Mouse (Mus musculus): Measurements from ENCODE around the gene Ascc2. TPM values are rescaled to one million over a fixed set of nuclear protein-coding genes. Genes with fewer than 3 reads are reported as not detected.
"Not testable (repeated sequence)": the region's sequence is repeated elsewhere in the genome, so short reads cannot be mapped to it uniquely, and the experiment has no call there.

Ascc2 gene
- total RNA-seq, 1 experiment from 2014 or later: 31.3 TPM

DNA sequence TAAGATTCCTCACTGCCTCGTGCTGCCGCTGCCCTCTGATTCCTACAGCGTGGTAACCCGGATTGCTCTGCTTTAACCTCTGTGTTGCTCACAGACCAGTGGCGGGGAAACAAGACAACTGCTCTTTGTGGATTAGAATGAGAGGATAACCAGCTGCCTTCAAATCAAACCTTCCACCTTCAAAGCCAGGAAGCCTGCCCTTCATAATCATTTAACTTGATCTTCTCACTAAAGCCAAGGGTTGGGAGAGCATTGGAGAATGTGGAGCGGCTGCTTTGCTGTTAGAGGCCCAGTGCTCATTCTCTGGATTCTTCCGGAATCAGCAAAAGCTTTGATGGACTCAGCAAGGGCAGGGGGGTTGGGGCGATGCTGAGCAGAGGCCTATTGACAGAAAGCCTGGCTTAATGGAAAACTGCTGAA, 7.7 kb upstream of the Ascc2 start:
- DNase-seq: no peak

DNA sequence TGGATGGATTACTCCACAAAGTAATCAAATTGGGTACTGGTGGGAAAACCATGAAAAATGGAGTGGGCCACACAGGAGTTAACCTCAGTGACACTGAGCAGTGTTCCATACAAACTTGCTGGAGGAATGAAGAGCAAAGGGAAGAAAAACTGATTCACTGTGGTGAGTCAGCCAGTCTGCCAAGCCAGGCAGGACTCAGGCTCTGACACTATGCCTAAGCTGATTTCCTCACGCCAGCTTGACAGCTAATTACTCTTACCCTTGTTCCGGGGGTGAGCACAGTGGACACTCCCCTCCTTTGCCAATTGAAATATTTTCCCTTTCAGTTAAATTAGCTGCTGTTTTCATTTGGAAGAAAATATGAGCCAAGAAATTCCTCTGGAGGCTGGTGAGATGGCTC, 4.1 kb upstream of the Ascc2 start:
- peak; percentile 62 for DNase-seq

DNA sequence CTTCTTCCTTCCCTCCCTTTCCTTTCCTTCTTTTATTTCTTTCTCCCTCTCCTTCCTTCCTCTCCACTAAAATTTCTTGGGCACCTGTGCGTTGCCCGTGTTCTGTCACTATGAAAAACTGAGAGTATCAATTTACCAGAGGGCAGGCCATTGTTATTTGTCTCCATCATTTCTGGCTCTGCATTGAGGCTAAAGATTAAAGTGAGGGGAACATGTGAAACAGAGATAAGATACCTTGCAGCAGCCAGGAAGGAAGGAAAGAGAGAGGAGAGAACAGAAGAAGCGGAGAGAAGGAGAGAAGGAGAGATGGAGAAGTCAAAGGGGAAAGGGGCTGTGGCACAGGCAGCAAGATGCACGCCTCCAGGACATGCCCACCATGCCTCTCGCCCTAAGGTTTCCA, 3.2 kb upstream of the Ascc2 start:
- DNase-seq: no peak

DNA sequence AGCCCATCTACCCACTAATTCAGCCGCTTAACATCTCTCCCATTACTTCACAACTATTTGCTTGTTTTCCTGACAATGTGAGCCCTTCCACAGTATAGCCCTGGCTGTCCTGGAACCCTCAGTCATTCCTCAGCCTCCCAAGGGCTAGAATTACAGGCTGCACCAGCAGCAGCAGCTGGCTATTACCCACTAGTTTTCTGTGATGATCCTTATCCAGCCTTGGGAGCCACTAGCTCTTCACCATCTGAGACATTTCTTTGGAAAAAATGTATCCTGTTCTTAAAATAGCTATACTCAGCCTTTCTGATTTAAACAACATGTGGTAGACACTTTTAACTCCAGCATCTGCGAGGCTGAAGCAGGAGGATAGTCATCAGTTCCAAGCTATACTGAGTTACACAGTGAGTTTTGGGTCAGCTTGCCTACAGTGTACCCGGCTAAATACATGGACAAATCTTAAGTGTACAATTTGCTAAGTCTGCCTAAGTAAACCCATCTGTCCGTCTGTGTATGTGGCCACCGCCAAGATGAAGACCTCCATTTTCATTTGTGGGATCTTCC, 685 bp upstream of the Ascc2 start:
- DNase-seq: no peak

DNA sequence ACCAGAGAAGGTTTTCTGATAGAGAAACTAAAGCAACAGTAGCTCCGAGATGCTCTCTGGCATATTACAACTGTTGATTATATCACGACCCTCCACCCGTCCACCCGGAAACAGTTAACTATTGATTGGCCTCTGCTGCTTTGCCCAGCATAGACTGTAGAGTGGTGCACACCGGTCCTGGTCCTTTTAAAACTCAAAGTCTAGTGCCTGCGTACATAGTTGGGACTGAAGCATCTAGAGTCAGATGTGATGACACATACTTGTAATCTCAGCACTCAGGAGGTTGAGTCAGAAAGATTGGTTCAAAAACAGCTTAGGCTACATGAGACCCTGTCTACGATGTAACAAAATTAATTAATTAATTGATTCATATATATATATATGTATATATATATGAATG, 714 bp downstream of the Ascc2 start:
- DNase-seq: no peak

DNA sequence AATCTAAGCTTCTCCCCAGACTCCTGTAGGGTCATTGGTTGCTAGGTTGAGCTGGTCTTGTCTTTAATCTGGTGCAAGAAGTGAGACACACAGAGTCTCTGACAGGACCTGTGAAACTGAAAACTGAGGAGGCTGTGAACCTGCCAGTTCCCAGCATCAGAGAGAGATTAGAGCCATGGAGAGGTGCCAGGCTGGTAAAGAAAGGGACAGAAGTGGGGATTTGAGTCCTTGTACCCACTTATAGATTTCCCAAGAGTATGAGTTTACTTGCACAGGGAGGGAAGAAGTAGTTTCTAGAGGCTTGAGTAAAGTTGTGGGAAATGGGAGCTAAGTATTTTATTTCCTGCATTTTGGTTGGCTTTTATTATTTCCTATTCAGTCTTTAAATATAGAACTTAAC, 3.6 kb downstream of the Ascc2 start:
- no peak for DNase-seq

DNA sequence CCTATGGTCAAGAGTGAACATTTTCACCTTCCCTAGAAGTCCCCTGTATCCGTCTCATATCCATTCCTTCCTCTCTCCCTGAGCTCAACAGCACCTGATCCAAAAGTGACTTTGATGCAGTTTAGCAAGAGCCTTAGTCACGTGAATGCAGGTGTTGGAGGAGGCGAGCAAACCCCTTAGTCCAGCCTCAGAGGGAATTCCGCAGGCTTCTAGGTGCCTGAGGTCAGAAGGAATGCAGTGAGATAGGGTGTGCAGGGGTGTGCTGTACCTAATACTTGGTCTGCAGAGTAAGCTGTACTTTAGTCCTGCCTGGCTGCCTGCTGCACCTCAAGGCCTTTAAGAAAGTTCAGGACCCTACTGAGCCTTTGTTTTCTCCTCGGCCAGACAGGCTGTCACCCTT, 6.2 kb downstream of the Ascc2 start:
- no peak for DNase-seq

DNA sequence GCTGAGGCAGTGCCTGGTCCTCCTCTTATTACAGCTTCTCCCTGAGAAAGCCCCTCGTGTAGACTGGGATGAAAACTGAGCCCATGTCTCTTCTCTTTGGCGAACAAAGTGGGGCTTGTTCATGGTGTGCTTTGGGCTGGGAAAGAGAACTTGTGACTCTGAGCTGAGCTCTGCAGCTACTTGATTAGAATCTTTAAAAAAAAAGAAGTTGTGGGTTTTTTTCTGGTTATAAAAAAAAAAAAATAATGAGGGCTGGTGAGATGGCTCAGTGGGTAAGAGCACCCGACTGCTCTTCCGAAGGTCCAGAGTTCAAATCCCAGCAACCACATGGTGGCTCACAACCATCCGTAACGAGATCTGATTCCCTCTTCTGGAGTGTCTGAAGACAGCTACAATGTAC, 7.6 kb downstream of the Ascc2 start:
- not testable (repeated sequence) for DNase-seq

DNA sequence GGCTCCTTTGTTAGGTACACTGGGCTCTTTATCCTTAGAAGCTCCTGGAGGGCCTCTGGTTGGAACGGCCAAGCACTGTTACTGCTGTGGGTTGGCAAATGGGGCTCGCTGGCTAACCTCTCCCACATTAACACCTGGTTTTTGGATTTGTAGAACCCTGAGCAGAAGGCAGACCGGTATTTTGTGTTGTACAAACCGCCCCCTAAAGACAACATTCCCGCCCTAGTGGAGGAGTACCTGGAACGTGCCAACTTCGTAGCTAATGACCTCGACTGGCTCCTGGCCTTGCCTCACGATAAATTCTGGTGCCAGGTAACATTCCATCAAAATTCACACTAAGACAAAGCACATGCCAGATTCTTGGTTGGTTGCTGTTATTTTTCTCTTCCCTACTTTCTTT, 8.9 kb downstream of the Ascc2 start:
- DNase-seq: no peak

DNA sequence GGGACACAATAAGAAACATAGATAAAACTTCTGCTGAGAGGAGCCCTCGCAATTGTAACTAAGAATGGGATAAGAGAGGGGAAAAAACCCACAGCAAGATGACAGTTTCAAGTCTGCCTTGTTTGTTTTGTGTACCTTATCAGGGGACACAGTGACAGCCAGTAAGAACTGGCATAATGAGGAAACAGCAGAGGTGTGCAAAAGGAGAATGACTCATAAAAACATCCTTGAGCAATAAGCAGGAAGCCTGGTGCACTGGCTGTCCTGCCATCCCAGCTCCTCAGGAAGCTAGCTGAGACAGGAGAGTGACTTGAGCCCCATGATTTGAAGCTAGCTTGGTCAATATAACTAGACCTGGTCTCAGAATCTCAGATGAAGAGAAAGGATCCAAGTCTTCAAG, 22.3 kb downstream of the Ascc2 start:
- DNase-seq: no peak

DNA sequence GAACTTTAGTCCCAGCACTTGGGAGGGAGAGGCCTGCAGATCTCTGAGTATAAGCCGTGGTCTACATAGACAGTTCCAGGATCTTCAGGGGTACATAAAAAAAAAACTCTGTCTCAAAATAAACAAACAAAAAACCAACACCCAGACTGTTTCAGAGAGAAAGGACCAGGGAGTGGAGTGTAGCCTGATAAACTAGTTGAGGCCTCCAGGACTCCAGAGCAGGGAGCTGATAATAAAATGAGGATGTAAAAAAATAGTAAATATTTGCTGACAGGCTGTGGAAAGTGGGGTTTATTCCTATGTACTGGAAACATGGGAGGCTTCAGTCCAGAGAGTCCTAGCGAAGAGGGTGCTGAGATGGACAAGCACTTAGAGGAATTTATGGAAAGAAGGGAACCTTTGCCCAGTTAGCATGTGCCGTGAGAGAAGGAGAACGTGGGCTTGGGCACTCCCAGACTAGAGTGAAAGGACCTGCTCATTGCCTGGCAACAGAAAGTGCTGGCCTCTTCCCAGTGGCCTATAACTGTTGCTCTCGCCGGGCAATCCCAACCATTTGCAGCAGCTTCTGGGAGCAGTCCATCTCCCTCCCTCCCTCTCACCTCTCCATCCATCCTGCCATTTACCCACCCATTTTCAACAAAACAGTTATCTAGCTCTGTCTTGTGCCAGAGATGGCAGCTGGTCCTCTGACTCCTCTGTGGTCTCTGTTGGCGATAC, 22.9 kb downstream of the Ascc2 start:
- no peak for DNase-seq

DNA sequence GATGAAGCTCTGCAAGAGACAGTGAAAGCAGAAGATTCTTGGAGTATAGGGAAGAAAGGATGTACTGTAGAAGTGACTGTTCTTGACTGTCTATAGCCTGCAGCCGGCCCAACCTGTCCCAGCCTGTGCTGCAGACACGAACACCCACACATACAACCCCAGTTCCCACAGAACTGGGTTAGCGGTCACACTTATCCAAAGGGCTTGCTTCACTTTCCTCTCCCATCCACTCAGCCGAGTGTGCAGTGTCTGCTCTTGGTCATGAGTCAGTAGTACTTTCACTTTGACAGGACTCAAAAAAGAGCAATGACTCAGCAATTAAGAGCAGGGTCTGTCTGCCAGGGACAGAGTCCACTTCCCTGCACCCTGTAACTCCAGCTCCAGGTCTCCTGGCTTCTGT, 23.8 kb downstream of the Ascc2 start:
- DNase-seq: peak; percentile 48

DNA sequence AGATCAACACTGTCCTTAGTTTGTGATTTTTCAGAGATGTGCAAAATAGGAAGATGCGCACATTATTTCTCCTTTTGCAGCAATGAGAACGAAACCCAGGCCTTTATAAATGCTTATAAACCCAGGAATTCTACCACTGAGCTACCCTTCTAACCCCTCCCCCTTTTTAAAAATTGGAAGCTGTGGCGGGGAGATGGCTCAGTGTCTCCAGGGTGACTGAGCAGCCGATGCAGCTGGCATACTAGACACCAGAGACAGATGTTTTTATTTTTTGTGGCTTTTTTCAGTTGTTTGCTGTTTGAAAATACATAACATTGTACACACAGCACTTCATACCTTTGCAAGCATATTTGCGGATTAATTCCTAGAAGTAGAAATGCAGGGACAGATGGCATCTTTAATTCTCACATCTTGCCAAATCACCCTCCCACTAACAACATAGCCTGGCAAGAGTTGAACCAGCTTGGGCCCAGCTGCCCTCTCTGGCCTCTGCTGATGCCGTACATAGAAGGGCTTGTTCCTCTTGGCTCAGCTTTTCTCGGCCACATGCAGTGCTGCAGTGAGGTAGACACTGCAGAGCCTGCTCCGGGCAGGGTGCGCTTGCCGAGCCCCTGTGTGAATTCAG, 24.4 kb downstream of the Ascc2 start:
- no peak for DNase-seq

DNA sequence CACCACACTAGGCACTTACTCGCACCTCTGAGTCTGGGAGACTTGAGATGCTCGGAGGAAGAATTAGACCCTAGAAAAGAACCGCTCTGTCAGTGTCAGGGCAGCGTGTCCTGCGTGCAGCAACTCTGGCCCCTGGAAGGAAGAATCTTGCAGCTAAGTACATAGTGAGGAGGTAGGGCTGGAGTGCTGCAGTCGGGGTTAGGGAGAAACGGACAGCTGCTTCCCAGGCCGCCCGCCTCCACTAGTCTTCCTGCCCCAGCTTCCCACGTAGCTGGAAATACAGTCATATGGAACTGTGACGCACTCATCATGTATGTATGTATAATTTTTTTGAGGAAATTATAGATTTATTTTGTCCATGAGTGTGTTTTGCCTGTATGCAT, 24.9 kb downstream of the Ascc2 start:
- DNase-seq: no peak

DNA sequence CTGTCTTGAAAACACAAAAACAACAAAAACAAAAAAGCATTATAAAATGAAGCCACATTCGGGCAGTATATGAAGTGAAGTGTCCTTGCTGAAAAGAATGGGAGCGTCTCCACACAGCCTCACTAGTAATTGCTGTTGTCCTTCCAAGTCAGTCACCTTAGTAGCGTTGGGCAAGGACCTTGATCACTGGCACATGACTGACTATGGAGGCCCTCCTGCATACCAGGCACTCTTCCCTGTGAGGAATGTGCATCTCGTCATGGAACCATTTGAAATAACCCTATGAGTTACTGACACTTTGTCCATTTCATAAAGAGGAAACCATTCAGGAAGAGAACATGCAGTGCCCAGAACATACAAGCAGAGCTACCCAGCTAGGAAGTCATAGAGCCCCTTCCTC, 34.2 kb downstream of the Ascc2 start:
- DNase-seq: no peak

DNA sequence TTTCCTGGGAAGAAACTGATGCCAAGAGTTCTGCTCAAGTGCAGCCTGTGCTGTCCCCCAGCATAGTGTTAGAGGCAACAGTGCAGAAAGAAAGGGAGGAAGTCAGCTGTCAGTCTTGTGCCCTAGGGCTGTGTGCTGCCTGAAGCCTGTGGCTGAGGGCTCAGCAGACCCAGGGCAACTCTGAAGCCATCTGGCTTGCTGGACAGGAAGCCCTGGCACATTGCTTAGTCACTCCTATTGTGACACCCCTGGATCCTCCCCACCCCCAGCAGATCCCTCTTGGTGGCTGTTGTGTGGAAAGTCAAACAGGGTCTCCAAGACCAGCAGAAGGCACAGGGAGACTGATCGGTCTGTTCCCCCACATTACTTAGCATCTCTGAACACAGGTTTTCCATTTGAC, 37.0 kb downstream of the Ascc2 start:
- DNase-seq: peak; percentile 46

DNA sequence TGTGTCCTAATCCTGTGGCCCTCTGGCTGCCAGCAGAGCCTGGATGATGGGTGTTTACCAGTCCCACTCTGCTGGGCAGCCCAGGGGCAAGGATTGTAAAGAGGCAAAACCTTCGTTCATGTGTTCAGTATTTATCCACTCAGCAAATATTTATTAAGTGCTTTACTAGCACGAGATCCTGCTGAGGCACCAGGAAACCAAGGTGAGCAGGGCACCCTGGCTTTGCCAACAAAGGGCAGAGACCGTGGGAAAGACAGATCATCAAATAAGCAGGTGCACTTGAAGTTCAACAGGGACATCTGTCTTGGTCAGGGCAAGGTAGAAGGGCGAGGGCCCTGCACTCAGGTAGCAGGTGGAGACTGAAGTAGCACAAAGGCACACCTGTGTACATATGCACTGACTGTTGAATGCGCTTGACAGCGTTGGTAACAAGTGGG, 37.6 kb downstream of the Ascc2 start:
- no peak for DNase-seq

DNA sequence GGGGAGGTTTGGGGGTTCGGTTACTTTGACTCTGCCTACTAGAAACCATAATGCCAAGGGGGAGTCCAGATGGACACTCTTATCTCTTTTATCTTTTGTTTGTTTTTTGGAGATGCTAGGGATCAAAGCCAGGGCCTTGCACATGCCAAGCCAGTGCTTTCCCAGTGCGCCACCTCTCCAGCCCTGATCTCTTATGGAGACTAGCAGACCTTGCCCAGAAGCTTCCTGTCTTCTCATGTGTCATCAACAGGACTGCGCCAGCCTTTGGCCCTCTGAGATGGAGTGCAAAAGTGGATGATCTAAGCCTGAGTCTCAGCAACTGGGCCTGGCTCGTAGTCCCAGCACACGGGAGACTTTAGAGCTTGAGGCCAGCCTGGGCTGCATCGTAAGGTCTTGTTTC, 38.1 kb downstream of the Ascc2 start:
- DNase-seq: no peak

DNA sequence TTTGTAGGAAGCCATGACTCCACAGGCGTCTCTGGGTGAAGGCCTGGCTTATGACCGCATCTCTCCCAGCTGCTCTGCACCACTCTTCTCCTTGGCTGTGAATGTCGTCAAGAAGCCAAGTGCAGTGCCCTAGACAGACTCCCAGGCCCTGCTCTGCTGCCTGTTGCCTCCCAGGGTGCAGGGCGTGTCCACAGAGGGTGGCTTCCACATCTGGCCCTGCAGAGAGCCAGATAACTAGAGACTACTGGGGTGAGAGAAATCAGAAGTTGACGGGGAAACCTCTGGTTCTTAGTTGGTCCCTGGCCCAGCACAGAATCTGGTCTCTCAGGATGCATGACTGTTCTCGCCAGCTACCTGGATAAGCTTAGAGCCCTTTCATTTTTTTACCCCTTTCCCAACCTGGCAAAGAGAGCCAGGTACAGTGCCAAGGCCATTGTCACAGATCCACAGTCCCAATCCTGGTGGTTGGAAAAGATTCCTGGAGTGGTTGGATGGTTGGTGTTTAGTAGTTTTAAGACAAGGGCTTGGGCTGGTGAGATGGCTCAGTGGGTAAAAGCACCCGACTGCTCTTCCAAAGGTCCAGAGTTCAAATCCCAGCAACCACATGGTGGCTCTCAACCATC, 39.8 kb downstream of the Ascc2 start:
- DNase-seq: no peak

DNA sequence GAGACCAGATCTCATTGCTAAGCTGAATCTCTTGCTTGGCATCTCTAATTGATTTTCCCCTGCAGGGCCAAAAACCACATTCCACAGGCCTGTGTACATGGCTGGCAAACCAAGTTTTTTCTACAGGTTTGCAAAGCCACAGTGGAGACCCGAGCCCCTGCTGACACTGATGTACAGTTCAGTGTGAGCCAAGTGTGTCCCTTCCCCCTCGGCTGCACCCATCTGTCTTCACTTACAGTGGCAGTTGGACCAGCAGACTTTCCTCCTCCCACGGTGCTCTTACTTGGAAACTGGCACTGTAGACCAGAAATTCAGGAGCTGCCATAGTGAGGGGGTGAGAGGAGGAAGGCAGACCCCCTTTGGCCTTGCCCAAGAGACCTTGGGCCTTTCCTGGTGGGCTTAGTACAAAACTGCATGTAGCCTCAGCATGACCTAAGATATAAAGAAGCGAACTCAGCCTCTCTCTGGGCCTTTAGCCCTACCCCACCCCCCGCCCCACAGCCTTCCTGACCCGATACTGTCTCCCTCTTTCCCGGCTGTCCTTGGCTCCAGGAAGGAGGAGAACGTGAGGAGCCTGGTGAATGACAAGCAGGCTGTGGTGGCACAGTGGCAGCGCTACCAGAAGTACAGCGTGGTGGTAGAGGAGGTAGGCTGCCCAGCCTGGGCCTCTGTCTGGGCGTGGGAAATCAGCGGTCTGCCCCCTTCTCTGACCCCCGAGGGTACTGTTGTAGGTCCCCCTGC, 41.3 kb downstream of the Ascc2 start:
- no peak for DNase-seq

DNA sequence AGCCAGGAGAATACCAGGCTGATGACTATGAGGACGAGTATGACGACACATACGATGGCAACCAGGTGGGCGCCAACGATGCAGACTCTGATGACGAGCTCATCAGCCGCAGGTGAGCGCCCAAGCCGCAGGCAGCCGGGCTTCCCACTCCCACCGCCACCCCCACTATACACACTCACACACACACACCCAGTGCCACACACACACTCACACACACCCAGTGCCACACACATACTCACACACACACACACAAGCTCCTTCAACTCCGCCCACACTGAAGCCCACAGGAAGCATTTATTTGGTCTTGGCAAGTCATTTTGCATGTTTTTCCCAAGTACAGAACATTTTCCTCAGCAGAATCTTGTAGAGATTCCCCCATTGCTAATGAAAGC, 41.9 kb downstream of the Ascc2 start:
- DNase-seq: no peak

DNA sequence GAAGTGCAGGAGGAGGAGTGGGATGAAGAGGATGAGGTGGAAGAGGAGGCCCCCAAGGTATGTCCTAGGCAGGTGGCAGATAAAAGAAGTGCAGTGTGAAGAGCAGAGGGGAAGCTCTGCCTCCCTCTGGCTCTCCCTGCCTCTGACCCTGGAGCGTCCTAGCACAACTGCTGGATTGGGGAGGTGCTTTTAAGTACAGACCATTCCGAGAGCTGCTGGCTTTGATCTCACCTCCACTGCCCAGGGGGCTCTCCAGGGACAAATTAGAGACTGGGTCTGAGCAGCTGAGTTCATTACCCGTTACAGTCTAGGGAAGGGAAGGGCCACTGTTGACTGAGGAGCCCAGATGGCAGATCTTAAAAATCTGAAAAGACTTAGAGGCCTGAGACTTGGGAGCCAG, 42.6 kb downstream of the Ascc2 start:
- DNase-seq: no peak

DNA sequence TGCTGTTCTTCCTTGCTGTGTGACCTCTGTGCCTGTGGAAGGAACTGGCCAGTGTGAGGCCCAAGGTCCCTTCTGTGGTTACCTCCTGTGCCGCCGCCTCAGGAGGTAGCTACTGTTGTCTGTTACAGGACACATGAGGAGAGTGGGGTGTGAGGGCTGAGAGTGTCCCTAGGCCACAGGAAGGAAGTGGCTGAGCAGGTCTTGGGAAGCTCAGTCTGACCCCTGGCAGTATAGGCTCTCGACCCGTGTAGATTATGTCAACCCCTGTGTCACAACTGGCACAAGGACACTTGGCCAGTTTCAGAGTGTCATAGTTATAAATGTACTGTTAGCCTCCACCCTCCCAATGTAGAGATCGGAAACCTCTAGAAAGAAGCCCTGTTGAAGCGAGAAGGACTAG, 46.0 kb downstream of the Ascc2 start:
- DNase-seq: peak; percentile 3

Data from adrenal gland, postnatal 14 days (tissue).